Mouse (Mus musculus) c-Kit-positive CD71-positive TER-119-positive erythroid progenitor cells, embryonic 14.5 days (primary cell): ENCODE measurements around the gene Bend5.

Experiments used
- DNase-seq: peaks from one replicate; pipeline ENCODE4 v3.0.0-alpha.2; 2013; ENCODE audit warnings: low spot score

Gene Bend5

GRCm38 (mm10) chr4:111414818-111415488 lies at the start of gene Bend5:
Bend5 (plus strand) TSS chr4:111415006.
- no peak for DNase-seq

DNA sequence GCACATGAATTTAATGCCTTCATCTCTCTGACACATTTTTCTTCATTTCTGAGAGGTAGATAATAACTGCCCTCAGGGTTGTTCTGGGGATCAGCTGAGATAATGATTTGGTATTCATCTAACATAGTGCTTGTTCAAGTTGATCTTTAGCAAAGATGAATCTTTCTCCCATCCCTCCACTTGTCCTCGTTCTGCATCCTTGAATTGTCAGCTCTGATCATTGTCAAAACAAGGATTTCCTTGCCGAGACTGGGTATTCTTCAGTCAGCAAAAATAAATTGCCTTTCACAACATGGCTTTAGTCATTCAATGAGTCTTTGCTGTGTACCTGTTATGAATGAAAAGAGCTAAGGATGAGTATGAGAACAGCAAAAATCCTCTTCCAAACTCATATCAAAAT lies 47.0 kb upstream of the Bend5 start:
- DNase-seq, result no peak

DNA sequence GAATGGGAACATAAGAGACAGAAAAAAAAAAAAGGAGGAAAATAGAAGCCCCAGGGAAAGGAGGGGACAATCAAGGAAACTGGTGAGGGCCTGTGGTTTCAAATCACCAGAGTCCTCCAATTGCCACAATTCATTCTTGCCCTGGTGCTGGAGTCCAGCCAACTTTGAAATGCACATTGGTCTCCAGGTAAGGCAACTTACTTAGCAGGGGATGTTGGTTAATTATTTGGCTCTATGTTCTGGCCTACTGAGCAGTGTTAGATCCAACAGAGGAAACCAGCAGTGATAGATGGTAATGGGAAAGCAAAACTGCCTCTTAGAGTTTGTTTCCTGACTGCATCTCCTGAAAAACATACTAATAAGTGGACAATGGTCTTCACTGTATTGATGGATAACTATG lies 37.6 kb upstream of the Bend5 start:
- DNase-seq, result no peak

- no peak for DNase-seq
Observed at GRCm38 (mm10) chr4:111378071-111378470, 36.7 kb upstream of the Bend5 start.

DNA sequence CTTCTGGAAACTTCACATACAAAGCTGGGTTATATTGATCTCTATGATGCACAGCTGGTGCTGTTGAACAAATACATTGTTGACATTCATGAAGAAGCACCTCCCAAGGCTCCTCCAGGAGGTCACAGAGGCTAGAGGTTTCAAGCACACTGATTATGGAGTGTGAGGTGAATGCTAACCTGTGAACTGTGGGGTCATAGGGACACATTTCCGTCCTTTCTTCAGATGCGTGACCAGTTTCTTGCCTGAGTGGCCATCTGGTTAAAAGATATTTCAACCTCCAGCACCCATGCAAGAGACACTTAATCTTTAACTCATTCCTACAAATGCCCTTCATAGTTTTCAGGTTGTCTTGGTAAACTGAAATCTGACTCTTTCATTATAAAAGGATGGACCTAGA lies 31.7 kb upstream of the Bend5 start:
- no peak for DNase-seq

DNA sequence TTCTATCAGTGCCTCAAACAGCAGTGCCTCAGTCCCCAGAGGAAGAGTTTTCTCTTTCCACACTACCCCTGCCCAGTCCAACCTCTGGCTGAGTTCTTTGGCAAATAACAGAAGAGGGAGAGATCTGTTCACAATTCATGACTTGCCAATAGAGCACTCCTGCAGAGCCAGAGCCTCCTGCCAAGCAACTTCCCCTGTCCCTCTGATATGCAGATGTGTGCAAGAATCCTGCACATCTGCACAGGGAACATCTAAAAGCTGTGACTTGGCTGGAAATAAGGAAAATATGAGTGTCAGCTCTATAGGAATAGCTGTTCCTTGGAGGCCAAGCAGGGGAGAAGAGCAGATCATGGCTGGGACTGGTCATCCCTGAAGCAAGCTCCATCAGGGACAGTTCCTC lies 24.1 kb upstream of the Bend5 start:
- DNase-seq, result no peak

- DNase-seq, result no peak
Observed at GRCm38 (mm10) chr4:111399784-111400183, 15.0 kb upstream of the Bend5 start.

GRCm38 (mm10) chr4:111400676-111401075 lies 14.1 kb upstream of the Bend5 start:
- DNase-seq, result no peak

- no peak for DNase-seq
Observed at GRCm38 (mm10) chr4:111403243-111403642, 11.6 kb upstream of the Bend5 start.

- DNase-seq, result no peak
Observed at GRCm38 (mm10) chr4:111410731-111411130, 4.1 kb upstream of the Bend5 start.

DNA sequence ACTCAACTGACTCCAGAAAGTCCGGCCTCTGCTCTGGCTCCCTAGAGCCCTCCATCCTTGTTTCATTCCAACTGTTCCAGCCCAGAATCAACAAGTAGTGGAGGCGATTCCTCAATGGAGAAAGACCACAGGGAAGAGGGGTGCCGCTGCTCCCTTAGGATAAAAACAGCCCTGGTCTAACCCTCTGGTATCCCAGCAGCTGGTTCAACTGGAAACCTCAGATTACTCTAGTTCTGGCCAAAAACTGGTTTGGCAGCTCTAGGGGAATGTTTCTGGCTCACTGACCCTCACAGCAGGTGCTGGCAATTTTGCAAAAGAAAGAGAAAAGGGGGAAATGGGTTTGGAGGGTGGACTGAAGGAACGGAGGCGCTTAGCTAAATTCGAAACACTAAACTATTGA lies 407 bp upstream of the Bend5 start:
- no peak for DNase-seq

DNA sequence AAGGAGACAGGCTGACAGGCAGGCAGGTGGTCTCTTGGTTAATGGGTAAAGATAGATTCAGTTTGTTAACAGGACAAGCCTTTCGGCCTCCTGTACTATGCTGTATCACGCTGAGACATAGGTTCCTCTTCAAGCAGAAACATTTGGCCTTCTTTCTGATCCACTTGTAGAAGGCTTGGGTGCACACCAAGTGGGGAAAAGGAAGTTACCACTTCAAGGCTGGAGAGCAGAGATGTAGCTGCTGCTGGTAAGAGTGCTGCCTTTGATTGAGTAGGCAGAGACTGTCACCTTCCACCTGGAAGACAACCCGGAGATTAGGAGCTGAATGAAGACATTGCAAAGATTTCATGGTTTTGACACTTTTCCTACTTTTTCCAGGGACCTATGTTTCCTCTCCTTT lies 1.3 kb downstream of the Bend5 start:
- DNase-seq, result no peak

GRCm38 (mm10) chr4:111416551-111416950 lies 1.7 kb downstream of the Bend5 start:
- no peak for DNase-seq

DNA sequence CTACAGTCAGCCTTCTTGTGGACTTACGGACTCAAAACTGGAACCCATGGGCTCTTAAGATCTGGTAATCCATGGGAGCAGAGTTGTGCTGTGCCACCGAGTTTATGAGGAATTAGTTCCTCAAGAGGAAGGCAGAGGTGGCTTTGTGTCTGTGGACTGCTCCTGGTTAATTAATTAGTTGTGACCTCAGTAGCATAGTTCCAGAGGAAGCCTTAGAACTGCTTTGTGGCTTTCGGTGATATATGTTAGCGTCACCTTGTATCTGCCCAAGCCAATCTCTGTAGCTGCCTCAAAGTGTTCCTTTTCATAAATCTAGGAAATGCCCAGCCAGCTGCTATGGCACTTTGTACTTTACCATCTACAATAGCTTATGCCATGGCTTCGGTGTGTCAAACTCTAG lies 2.9 kb downstream of the Bend5 start:
- DNase-seq, result no peak

DNA sequence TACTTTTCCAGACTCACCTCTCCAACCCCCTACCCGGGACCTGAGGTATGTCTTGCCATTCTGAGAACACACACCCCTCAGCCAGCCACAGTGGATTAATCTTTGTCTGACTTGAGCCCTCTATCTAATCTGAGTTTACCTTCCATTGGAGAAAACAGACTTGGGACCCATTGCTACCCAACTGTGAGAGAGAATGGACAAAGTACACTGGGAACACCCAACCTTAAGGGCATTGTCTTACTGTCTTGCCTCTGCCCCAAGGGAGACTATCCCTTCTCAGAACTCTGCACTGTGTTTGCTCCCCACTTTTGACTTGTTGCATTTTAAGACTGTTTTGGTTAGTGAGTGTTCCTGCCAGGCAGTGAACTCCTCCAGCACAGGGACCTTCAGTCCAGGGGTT lies 4.7 kb downstream of the Bend5 start:
- no peak for DNase-seq

GRCm38 (mm10) chr4:111420031-111420430 lies 5.2 kb downstream of the Bend5 start:
- no peak for DNase-seq

- DNase-seq, result no peak
Observed at GRCm38 (mm10) chr4:111420955-111421354, 6.1 kb downstream of the Bend5 start.

DNA sequence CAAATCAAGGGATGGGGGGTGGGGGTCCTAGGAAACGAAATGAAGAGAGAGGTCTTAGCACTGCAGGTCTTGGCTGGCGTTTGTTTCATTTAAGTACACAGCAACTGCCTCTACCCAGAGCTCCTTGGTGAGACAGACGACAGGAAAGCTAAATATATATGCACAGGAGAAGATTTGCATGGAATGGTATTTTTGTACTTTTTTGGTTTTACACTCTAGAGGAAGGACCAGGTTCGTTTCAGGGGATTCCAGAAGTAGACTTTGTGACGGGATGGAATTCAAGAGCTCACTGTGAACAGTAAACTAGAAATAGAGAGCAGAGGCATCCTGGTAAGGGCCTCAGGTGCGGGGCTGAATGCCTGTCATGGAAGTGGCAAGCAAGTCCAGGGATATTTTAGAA lies 7.0 kb downstream of the Bend5 start:
- no peak for DNase-seq

GRCm38 (mm10) chr4:111424371-111424950 lies 9.7 kb downstream of the Bend5 start:
- DNase-seq, result no peak

DNA sequence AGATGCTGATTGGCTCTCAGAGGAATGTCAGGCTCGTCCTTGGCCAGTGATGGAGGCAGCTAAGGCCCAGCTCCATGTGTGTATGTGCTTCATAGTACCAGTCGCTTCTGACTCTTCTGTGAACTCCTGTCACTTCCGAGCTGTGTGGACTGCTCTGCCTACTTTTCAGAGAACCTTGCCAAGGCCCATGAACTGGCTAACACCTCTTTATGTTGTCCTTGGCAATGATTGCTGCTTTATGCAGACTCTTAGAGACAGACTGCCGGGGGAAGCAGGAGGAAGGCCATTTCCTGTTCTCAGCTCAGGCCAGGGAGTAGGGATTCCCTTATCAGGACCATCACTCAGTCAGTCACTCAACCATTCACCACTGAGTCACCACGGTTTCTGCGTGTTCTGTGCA lies 10.4 kb downstream of the Bend5 start:
- no peak for DNase-seq

- DNase-seq, result no peak
Observed at GRCm38 (mm10) chr4:111431186-111431585, 16.4 kb downstream of the Bend5 start.

DNA sequence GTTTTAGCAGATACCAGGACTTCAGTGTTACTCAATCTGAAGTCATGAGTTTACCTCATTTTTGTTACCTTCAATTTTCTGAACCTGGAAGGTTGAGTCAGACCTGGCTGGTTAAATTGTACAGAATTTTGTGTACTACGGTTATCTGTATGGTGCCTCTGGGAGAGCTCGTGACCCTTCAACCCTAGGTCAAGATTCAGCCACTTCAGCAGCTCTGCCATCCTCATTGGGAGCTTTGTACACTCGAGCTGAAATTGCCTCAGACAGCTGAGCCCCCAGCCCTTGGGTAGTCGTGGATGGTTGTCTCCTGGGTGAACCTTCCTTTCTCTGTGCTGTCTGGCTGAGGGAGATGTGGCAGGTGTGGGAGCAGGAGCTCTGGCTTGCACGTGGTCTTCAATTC lies 17.2 kb downstream of the Bend5 start:
- no peak for DNase-seq

DNA sequence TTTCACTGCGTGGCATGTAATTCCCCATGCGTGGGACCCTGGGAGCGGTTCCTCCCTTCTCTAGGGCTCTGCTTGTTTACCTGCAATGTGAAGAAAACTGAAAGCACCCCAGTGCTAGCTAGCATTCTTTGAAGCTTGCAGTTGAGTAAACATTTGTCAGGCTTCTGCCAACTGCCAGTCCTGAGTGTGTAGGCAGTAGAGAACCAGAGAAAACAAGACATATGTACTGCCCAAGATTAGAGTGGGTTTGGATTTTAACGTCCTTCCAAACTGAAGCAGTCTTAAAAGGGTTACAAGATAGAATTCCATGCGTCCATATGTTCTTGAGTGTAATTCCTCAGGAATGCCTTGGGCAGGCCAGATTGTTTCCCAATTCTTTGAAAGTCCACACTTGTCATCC lies 17.6 kb downstream of the Bend5 start:
- DNase-seq, result no peak

GRCm38 (mm10) chr4:111441709-111442108 lies 26.9 kb downstream of the Bend5 start:
- DNase-seq, result no peak
